Mouse (Mus musculus) small intestine, adult 2 months (tissue): ENCODE results near the gene Aldoart1.

ENCODE experiments used
- CTCF ChIP-seq: fragments of 200-500 bp; IDR thresholded peaks from 2 replicates; pipeline ENCODE4 v1.5.1; 2012; ENCODE audit warnings: low read depth, mild to moderate bottlenecking, control low read depth, inconsistent platforms, low read length, moderate library complexity, mixed read lengths; ENCODE audit not compliant: insufficient replicate concordance, insufficient read length; ENCODE audit errors: extremely low read depth
- POLR2A ChIP-seq: fragments of 200-500 bp; IDR thresholded peaks from 2 replicates; pipeline ENCODE4 v1.6.1; 2012; ENCODE audit warnings: low read depth, mild to moderate bottlenecking, control low read depth, inconsistent platforms, low read length, moderate library complexity

GRCm38 (mm10) chr4:72800816-72801215 is 51.6 kb downstream of the Aldoart1 start:
- TF ChIP-seq CTCF (no peak), POLR2A (no peak)
